Mouse (Mus musculus) 416B (cell line): Measurements from ENCODE around the gene 2010003K11Rik.
"Not testable (repeated sequence)": the region's sequence is repeated elsewhere in the genome, so short reads cannot be mapped to it uniquely, and the experiment has no call there.

Experiments used
- DNase-seq: peaks from one replicate; pipeline ENCODE4 v3.0.0; 2011; ENCODE audit warnings: low read depth

Gene 2010003K11Rik

GRCm38 (mm10) chr19:4456227-4456626 lies 42.2 kb downstream of the 2010003K11Rik start:
- peak; percentile 32 for DNase-seq

DNA sequence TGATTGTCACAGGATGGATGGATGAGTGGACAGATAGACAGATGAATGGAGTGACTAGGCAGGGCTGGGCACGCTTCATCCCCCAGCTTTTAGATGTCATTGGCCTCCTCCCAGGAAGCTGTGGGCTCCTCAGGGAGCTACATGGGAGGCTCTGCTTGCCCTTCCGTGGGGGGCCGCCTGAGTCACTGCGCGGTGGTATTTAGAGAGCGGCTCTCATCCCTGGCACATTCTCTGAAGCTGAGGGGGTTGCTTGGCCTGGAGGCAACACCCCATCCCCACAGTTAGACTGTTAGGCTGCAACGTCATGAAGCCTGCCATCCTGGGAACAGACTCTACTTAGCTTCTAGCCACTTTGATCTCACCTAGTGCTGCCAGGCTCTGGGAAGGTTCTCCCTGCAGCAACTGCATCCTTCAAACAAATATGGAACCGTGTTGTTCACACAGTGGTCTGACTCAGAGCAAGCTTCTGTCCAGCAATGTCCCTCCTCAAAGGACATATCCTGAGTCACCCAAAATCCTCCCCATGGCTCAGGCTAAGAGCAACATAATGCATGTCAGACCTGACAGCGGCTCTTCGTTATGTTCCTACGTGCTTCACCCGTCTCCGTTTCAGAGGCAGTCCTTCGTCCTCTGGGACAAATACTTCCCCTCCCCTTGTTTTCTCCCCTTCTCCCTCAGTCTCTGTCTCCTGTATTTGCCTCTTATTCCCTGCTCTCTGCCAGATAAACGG lies 43.1 kb downstream of the 2010003K11Rik start:
- DNase-seq = no peak

GRCm38 (mm10) chr19:4454040-4454439 lies 44.3 kb downstream of the 2010003K11Rik start:
- not testable (repeated sequence) for DNase-seq

DNA sequence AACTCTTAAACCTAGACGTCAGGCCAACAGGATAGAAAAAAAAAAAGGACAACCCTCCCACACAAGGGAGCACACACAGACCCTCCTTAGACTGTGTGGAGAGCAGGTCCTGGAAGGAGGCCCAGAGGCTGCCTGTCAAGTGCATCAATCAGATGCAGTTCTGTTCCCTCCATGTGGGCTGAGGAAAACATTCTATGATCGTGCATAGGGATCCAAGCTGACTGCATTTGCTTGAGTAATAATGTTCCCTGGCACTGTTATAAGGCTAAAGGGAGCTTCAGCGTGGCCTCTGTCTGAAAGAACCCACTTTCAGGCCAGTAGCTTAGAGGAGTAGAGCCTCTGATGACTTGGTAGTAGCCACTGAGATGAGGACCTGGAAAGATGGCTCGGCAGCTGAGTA lies 45.9 kb downstream of the 2010003K11Rik start:
- DNase-seq = no peak

- DNase-seq = no peak
Measured at GRCm38 (mm10) chr19:4451965-4452364, 46.4 kb downstream of the 2010003K11Rik start.

DNA sequence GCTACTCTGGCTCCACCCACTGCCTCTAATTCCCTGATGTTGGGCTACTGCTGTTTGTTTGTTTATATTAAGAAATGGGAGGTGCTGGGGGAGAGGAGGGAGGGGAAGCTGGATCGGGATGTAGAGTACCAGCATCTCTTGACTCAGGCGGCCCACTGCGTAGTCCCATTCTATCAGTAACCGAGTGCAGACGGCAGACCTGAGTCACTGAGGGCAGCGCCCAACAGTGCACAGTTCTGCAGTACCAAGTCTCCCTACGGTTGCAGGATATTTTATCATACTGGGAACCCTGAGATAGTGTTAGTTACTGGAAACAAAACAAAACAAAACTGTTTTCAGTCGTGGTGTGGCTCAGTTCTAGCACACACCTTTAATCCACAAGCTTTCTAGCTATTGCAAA lies 47.3 kb downstream of the 2010003K11Rik start:
- no peak for DNase-seq

GRCm38 (mm10) chr19:4450666-4451065 lies 47.7 kb downstream of the 2010003K11Rik start:
- DNase-seq = no peak

DNA sequence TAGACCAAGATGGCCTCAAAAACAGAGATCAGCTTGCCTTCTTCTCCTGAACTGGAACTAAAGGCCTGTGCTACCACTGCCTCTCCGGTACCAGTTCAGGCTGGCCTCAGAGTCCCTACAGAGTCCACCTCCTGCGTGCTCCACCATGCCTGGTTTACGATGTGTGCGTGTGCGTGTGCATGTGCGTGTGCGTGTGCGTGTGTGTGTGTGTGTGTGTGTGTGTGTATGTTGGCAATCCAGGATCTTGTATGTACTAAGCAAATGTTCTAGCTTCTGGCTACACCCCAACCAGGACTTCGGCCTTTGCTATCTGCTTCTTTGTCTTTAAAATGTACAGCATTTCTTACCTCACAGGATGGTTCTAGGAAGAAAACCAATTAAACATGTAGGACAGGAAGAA lies 49.2 kb downstream of the 2010003K11Rik start:
- DNase-seq = no peak

DNA sequence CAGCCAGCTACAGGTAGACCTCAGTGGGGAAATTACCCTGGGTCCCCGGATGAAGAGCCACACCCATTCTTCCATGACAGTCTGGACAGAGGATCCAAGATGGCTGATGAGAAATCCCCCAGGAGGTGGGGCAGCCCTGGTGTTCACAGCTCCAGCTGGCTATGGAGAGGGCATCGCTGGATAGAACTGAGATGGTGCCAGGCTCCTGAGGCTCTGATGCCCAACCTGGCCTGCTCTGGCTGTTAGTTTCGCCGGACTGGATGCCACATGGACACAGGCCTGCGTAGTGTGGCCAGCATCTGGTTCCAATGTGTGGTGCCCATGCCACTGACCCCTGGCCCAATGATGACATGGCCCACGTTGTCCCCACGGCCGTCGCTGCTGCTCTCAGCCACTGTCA lies 50.9 kb downstream of the 2010003K11Rik start:
- DNase-seq = no peak
